Mouse (Mus musculus) testis, adult 2 months (tissue): ENCODE data around the gene Ccdc86.

Source experiments
- CTCF ChIP-seq: fragments of 200-500 bp; IDR thresholded peaks from 2 replicates; pipeline ENCODE4 v1.5.1; 2012; ENCODE audit warnings: low read depth, mild to moderate bottlenecking, inconsistent platforms, low read length, moderate library complexity; ENCODE audit not compliant: control insufficient read depth, insufficient read depth, insufficient replicate concordance
- POLR2A ChIP-seq: fragments of 200-500 bp; IDR thresholded peaks from 2 replicates; pipeline ENCODE4 v1.6.1; 2012; ENCODE audit warnings: low read depth, mild to moderate bottlenecking, inconsistent platforms, low read length, moderate library complexity; ENCODE audit not compliant: control insufficient read depth

DNA sequence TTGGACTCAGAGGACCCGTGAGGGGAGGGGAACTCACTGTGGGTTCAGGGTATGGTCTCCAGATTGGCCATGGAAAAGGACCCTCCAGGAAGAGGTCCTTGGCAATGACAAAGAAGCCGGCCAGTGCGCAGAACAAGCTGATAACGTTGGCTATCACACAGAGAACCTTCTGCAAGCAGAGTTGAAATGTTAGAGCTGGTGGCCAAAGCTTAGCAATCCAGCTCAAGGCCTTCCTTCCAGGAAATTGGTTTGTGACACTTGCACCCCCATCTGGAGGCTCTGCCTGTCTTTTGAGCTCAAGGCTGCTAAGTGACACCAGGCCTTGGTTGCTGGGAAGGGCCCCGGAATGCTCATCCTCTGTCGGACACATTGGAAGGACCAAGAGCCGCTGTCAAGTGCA, 16.7 kb upstream of the Ccdc86 start:
- no peak for TF ChIP-seq CTCF
- no peak for TF ChIP-seq POLR2A
